Mouse (Mus musculus) hematopoietic stem cell, adult 5-6 weeks (primary cell): ENCODE measurements around the gene Ubxn1. TPM values are rescaled to one million over a fixed set of nuclear protein-coding genes. Genes with fewer than 3 reads are reported as not detected.
"Not testable (repeated sequence)": the region's sequence is repeated elsewhere in the genome, so short reads cannot be mapped to it uniquely, and the experiment has no call there.

Experiments
- ATAC-seq, 2 experiments: fragments of 125-278 bp in 1 of 2; replicated peaks in 1 of 2; 2 replicates each; pipeline ENCODE4 v1.8.0; 2016 to 2017; ENCODE audit warnings: inconsistent platforms in 2 of 2, mild to moderate bottlenecking in 2 of 2, moderate number of reproducible peaks in 2 of 2, low read depth in 1 of 2, moderate TSS enrichment in 1 of 2; ENCODE audit not compliant: low FRiP score in 2 of 2, poor library complexity in 2 of 2, severe bottlenecking in 2 of 2, insufficient read depth in 1 of 2, low TSS enrichment in 1 of 2
- total RNA-seq: library from RNA; stranded (forward); fragments of 172-1452, 232-1000 nt; gene quantifications from 2 replicates; pipeline ENCODE4 v1.2.3, GENCODE M21; 2017

The Ubxn1 gene
- 174 and 180 TPM in 2 replicates for total RNA-seq

- ATAC-seq = peak; percentile 98 to 100
Observed at GRCm38 (mm10) chr19:8871267-8872186, at the start of gene Ubxn1. Gene Ubxn1 (plus strand): TSS chr19:8871496.

- ATAC-seq = no peak
Observed at GRCm38 (mm10) chr19:8822696-8823095, 48.6 kb upstream of the Ubxn1 start.

- ATAC-seq = peak; percentile 78
Observed at GRCm38 (mm10) chr19:8829660-8830059, 41.6 kb upstream of the Ubxn1 start, which contains the start of gene AC129217.1. Gene AC129217.1 (plus strand): TSS chr19:8829773.

GRCm38 (mm10) chr19:8830664-8831063 is 40.6 kb upstream of the Ubxn1 start:
- ATAC-seq = no peak

- ATAC-seq = no peak
Observed at GRCm38 (mm10) chr19:8831262-8831661, 40.0 kb upstream of the Ubxn1 start.

GRCm38 (mm10) chr19:8832971-8833370 is 38.3 kb upstream of the Ubxn1 start:
- no peak for ATAC-seq

GRCm38 (mm10) chr19:8836327-8836726 is 35.0 kb upstream of the Ubxn1 start:
- ATAC-seq = not testable (repeated sequence)

- peak; percentile 72 to 77 for ATAC-seq
Observed at GRCm38 (mm10) chr19:8837251-8837791, 34.0 kb upstream of the Ubxn1 start, which contains the start of gene Bscl2. Gene Bscl2 (plus strand): TSS chr19:8837467.

GRCm38 (mm10) chr19:8838041-8838730 is 33.1 kb upstream of the Ubxn1 start:
- ATAC-seq = no peak

- ATAC-seq = no peak
Observed at GRCm38 (mm10) chr19:8839103-8839907, 32.0 kb upstream of the Ubxn1 start, which contains the start of gene Gng3. Gene Gng3 (minus strand): TSS chr19:8839194.

- peak; percentile 58 to 59 for ATAC-seq
Observed at GRCm38 (mm10) chr19:8839908-8840791, 31.1 kb upstream of the Ubxn1 start.

GRCm38 (mm10) chr19:8841012-8841411 is 30.3 kb upstream of the Ubxn1 start:
- ATAC-seq = no peak

- ATAC-seq = no peak
Observed at GRCm38 (mm10) chr19:8842961-8843360, 28.3 kb upstream of the Ubxn1 start.

- ATAC-seq = peak; percentile 20 to 55; a peak in 2 of 4 replicates
Observed at GRCm38 (mm10) chr19:8844371-8845129, 26.7 kb upstream of the Ubxn1 start.

- ATAC-seq = no peak
Observed at GRCm38 (mm10) chr19:8848356-8848755, 22.9 kb upstream of the Ubxn1 start.
